Mouse (Mus musculus) hindbrain, embryonic 13.5 days (tissue): ENCODE measurements around the gene Pcx. TPM values are rescaled to one million over a fixed set of nuclear protein-coding genes. Genes with fewer than 3 reads are reported as not detected.

Experiments
- ATAC-seq: fragments of 200-750 bp; cut with Nextera tagmentation; 2 replicates; pipeline ENCODE4 v1.8.0; 2017; ENCODE audit warnings: moderate TSS enrichment; ENCODE audit not compliant: low FRiP score
- H3K27ac ChIP-seq: fragments of 300-500 bp; sonication (generic); 2 replicates; pipeline ENCODE4 v1.5.1; 2015; ENCODE audit warnings: inconsistent platforms, mild to moderate bottlenecking, moderate library complexity
- H3K27me3 ChIP-seq: fragments of 300-500 bp; sonication (generic); 2 replicates; pipeline ENCODE4 v1.6.1; 2015; ENCODE audit warnings: mild to moderate bottlenecking, inconsistent platforms
- H3K36me3 ChIP-seq: fragments of 300-500 bp; sonication (generic); 2 replicates; pipeline ENCODE4 v1.6.1; 2015; ENCODE audit warnings: mild to moderate bottlenecking, inconsistent platforms
- H3K4me1 ChIP-seq: fragments of 300-500 bp; sonication (generic); replicated peaks from 2 replicates; pipeline ENCODE4 v1.6.1; 2015; ENCODE audit warnings: inconsistent platforms
- H3K4me2 ChIP-seq: fragments of 300-500 bp; sonication (generic); 2 replicates; pipeline ENCODE4 v1.6.1; 2015; ENCODE audit warnings: inconsistent platforms, mild to moderate bottlenecking, moderate library complexity
- H3K4me3 ChIP-seq: fragments of 300-500 bp; sonication (generic); 2 replicates; pipeline ENCODE4 v1.5.1; 2015; ENCODE audit warnings: mild to moderate bottlenecking, inconsistent platforms
- H3K9ac ChIP-seq: fragments of 300-500 bp; sonication (generic); 2 replicates; pipeline ENCODE4 v1.6.1; 2015; ENCODE audit warnings: mild to moderate bottlenecking, inconsistent platforms
- H3K9me3 ChIP-seq: fragments of 300-500 bp; sonication (generic); 2 replicates; pipeline ENCODE4 v1.6.1; 2016; ENCODE audit warnings: inconsistent platforms
- WGBS: fragments of 180-500 bp; shearing (Covaris S2); methylation state at CpG from one replicate; pipeline ENCODE4 v1.1.7; 2015; 5-methylcytosine and 5-hydroxymethylcytosine counted together
- polyA plus RNA-seq: library from polyadenylated mRNA; unstranded; fragments of >200 nt; fragmentation: Nextera tagmentation; extraction: Ambion mirVana; gene quantifications from 2 replicates; pipeline ENCODE4 v1.2.1, GENCODE M21; 2015

The Pcx gene
- polyA plus RNA-seq, 1 experiment from 2014 or later = 24.3 TPM

DNA sequence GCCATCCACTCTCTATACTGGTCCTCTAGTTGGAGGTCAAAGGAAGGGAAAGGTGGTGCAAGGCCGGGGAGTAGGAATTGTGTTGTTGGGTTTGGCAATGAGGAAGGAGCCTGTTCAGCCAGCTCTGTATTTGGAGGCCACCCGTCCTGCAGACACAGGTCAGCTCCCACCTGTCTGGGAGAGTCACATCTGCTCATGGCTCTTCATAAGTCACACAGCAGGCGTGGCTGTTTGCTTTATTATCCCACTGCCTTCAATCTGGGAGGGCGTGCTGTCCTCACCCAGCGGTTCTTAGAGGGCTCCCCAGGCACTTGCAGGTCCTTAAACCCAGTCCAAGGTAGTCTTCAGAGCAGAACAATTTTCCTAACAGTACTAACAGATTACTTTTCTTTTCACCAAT, 49.9 kb downstream of the Pcx start:
- ATAC-seq = no peak
- no peaks in the 10 kb centered on the region for H3K27me3 ChIP-seq
- no peaks in the 10 kb centered on the region for H3K9me3 ChIP-seq
- 78% methylated on average over 5 of the region's 5 CpGs for WGBS
- H3K4me2 ChIP-seq = no peak overlapping the region
- H3K4me1 ChIP-seq = peaks cover 27% of the 10 kb centered on the region
- H3K36me3 ChIP-seq = no peaks in the 10 kb centered on the region
- H3K4me3 ChIP-seq = no peak overlapping the region
- H3K9ac ChIP-seq = no peak overlapping the region
- H3K27ac ChIP-seq = peak overlapping the region; percentile 70

GRCm38 (mm10) chr19:4565678-4566077, 55.4 kb downstream of the Pcx start:
- H3K4me2 ChIP-seq = no peak overlapping the region
- H3K9me3 ChIP-seq = no peaks in the 10 kb centered on the region
- H3K4me1 ChIP-seq = no peaks in the 10 kb centered on the region
- H3K4me3 ChIP-seq = no peak overlapping the region
- no peak for ATAC-seq
- no peaks in the 10 kb centered on the region for H3K27me3 ChIP-seq
- no peak overlapping the region for H3K9ac ChIP-seq
- 92% methylated on average over 5 of the region's 5 CpGs for WGBS
- H3K36me3 ChIP-seq = no peaks in the 10 kb centered on the region
- H3K27ac ChIP-seq = no peak overlapping the region

DNA sequence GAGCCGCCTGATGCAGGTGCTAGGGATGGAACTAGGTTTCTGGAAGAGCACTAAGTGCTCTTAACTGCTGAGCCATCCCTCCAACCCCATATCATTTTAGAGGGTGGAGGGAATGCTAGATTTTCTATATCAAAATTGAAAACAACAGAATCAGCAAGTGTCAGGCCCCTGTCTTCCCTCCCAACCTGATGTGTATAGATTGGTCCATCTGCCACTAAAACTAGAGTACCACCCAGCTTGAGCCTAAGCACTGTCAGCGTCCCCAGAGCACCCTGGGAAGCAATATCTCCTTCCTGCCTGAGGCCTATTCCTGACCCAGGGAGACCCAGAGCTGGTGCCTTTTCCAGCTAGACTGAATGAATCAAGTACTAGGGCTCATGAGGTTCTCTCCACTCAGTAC, 56.6 kb downstream of the Pcx start:
- no peaks in the 10 kb centered on the region for H3K9me3 ChIP-seq
- no peak overlapping the region for H3K4me2 ChIP-seq
- no peak for ATAC-seq
- no peaks in the 10 kb centered on the region for H3K36me3 ChIP-seq
- no peak overlapping the region for H3K9ac ChIP-seq
- H3K4me1 ChIP-seq = 0 out of 2 replicates have a peak, but pooled peaks cover 5% of the 10 kb centered on the region
- H3K27me3 ChIP-seq = no peaks in the 10 kb centered on the region
- WGBS = 83% methylated on average over 2 of the region's 2 CpGs
- no peak overlapping the region for H3K27ac ChIP-seq
- H3K4me3 ChIP-seq = no peak overlapping the region

DNA sequence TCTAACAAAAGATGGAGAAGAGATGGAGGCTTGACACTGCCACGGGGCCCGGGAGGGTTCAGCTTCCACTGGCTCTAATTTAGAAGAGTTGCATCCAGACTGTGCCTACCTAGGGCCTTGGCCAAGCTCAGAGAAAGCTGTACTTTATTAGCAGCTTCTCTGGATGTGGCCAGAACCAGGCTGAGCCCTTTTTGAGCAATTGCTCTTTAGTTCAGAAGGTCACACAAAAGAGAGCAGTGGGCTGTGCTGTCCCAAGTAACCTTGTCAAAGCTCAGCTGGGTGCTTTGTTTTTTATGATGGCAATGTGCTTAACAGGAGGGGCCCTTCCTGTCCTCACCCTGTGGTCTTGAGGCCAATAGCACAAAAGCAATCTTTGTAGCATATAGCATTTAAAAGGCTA, 57.4 kb downstream of the Pcx start:
- H3K27ac ChIP-seq = no peak overlapping the region
- 0 out of 2 replicates have a peak, but pooled peaks cover 5% of the 10 kb centered on the region for H3K4me1 ChIP-seq
- no peak overlapping the region for H3K4me2 ChIP-seq
- WGBS = 80% methylated on average over 2 of the region's 2 CpGs
- ATAC-seq = no peak
- no peaks in the 10 kb centered on the region for H3K36me3 ChIP-seq
- no peak overlapping the region for H3K4me3 ChIP-seq
- no peak overlapping the region for H3K9ac ChIP-seq
- no peaks in the 10 kb centered on the region for H3K27me3 ChIP-seq
- H3K9me3 ChIP-seq = no peaks in the 10 kb centered on the region

GRCm38 (mm10) chr19:4568832-4569231, 58.6 kb downstream of the Pcx start:
- Histone ChIP-seq H3K9ac (no peak overlapping the region), H3K9me3 (no peaks in the 10 kb centered on the region), H3K27me3 (no peaks in the 10 kb centered on the region), H3K4me2 (no peak overlapping the region), H3K4me3 (no peak overlapping the region), H3K27ac (no peak overlapping the region), H3K36me3 (no peaks in the 10 kb centered on the region), H3K4me1 (0 out of 2 replicates have a peak, but pooled peaks cover 5% of the 10 kb centered on the region)
- ATAC-seq = no peak
- WGBS = 85% methylated on average over 4 of the region's 4 CpGs

DNA sequence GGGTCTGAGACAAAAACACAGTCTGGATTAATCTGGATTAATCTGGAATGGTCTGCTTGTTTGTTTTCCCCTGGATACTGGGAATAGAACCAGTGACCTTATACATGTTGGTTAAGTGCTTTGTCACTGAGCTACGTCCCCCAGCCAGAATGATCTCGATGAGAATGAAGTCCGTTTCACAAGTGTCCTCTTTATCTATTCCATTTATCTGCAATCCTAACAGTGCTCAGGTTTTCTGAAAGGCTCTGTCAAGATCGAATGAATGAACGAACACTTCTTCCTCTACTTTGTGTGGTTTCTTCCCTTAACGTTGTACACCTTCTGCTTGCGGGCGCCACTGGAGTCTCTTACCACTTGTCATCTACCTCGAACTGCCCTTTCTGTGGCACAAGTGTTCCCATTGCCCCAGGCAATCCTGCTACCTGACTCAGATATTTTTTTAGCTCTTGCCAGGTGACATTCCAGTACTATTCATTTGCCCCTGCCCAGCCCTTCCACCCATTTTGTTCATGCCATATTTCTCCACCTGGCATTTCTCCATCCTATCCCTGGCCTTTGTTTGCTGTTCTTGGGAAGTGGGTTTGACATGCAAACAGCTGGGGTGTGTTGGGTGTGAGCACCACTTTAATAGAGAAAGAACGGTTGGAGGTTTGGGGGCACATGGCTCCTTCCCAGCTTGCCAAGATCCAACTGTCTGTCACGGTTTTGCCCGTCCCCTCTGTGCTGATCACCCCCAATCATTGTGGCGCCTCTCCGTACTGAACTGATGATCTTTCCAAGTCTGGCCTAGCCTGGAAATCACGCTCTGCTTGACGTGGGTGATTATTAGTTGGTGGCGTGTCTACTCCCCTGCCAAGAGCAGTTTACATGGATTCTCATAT, 59.3 kb downstream of the Pcx start:
- 0 out of 2 replicates have a peak, but pooled peaks cover 5% of the 10 kb centered on the region for H3K4me1 ChIP-seq
- H3K27me3 ChIP-seq = no peaks in the 10 kb centered on the region
- no peaks in the 10 kb centered on the region for H3K36me3 ChIP-seq
- WGBS = 86% methylated on average over 17 of the region's 17 CpGs
- H3K9me3 ChIP-seq = no peaks in the 10 kb centered on the region
- no peak overlapping the region for H3K9ac ChIP-seq
- H3K4me2 ChIP-seq = no peak overlapping the region
- ATAC-seq = no peak
- H3K27ac ChIP-seq = no peak overlapping the region
- H3K4me3 ChIP-seq = no peak overlapping the region

- 86% methylated on average over 11 of the region's 11 CpGs for WGBS
- Histone ChIP-seq H3K27ac (no peak overlapping the region), H3K36me3 (no peaks in the 10 kb centered on the region), H3K4me3 (no peak overlapping the region), H3K27me3 (no peaks in the 10 kb centered on the region), H3K9me3 (no peaks in the 10 kb centered on the region), H3K4me1 (0 out of 2 replicates have a peak, but pooled peaks cover 5% of the 10 kb centered on the region), H3K4me2 (no peak overlapping the region), H3K9ac (no peak overlapping the region)
- ATAC-seq = no peak
These were observed 60.0 kb downstream of the Pcx start for GRCm38 (mm10) chr19:4570237-4570613.

- Histone ChIP-seq H3K9ac (no peak overlapping the region), H3K27ac (no peak overlapping the region), H3K9me3 (no peaks in the 10 kb centered on the region), H3K27me3 (no peaks in the 10 kb centered on the region), H3K4me1 (0 out of 2 replicates have a peak, but pooled peaks cover 5% of the 10 kb centered on the region), H3K36me3 (no peaks in the 10 kb centered on the region), H3K4me3 (no peak overlapping the region), H3K4me2 (no peak overlapping the region)
- WGBS = 88% methylated on average over 6 of the region's 6 CpGs
- no peak for ATAC-seq
These were observed 60.5 kb downstream of the Pcx start for GRCm38 (mm10) chr19:4570815-4571214.

DNA sequence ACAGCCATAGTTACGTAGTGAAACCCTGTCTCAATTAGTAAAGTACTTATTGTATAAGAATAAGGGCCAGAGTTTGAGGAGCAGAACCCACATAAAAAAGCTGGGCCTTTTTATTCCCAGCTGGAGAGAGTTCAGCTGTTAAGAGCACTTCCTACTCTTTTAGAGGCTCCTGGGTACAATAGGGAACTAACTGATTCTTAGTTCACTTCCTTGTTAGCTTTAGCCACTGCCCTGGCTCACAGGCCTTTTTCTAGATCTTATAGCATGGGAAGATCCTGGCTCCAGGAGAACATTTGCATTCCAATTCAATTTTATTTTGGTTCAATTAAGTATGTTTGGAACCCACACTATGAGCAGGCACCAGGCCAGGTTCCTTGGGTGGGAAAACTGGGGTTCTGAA, 61.4 kb downstream of the Pcx start:
- H3K27ac ChIP-seq = peak overlapping the region; percentile 1; the same call in 1 of the 2 replicates
- ATAC-seq = no peak
- WGBS = 66% methylated on average over 1 of the region's 1 CpGs

GRCm38 (mm10) chr19:4572061-4572460, 61.8 kb downstream of the Pcx start:
- Histone ChIP-seq H3K27me3 (no peaks in the 10 kb centered on the region), H3K36me3 (no peaks in the 10 kb centered on the region), H3K9ac (no peak overlapping the region), H3K27ac (0 out of 2 replicates have a peak overlapping the region, but pooled peaks have one; percentile 1), H3K4me2 (no peak overlapping the region), H3K4me1 (0 out of 2 replicates have a peak, but pooled peaks cover 5% of the 10 kb centered on the region), H3K9me3 (no peaks in the 10 kb centered on the region), H3K4me3 (no peak overlapping the region)
- WGBS = 57% methylated on average over 4 of the region's 4 CpGs
- no peak for ATAC-seq

More for the DNA sequence above, 61.4 kb downstream of the Pcx start:
- Histone ChIP-seq H3K4me3 (no peak overlapping the region), H3K36me3 (no peaks in the 10 kb centered on the region), H3K4me2 (no peak overlapping the region), H3K4me1 (0 out of 2 replicates have a peak, but pooled peaks cover 5% of the 10 kb centered on the region), H3K27me3 (no peaks in the 10 kb centered on the region), H3K9ac (no peak overlapping the region), H3K9me3 (no peaks in the 10 kb centered on the region)

DNA sequence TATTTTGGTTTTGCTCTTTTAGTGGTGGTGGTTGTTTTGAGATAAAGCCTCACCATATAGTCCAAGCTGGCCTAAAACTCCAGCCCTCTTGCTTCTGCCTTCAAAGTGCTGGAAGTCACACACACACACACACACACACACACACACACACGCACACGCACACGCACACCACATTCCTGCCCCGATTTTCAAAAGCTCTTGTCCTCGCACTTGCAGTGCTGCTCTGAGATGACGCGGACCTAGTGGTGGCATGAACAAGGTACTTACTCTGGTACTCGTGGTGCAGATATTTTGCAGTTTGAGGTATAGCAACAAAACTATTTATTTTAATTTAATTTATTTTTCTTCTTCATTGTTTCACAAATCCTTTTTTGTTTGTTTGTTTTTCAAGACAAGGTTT, 62.2 kb downstream of the Pcx start:
- ATAC-seq = no peak
- Histone ChIP-seq H3K9ac (no peak overlapping the region), H3K9me3 (no peaks in the 10 kb centered on the region), H3K4me1 (0 out of 2 replicates have a peak, but pooled peaks cover 5% of the 10 kb centered on the region), H3K36me3 (no peaks in the 10 kb centered on the region), H3K4me2 (no peak overlapping the region), H3K27me3 (no peaks in the 10 kb centered on the region), H3K27ac (no peak overlapping the region), H3K4me3 (no peak overlapping the region)
- WGBS = 83% methylated on average over 8 of the region's 8 CpGs

DNA sequence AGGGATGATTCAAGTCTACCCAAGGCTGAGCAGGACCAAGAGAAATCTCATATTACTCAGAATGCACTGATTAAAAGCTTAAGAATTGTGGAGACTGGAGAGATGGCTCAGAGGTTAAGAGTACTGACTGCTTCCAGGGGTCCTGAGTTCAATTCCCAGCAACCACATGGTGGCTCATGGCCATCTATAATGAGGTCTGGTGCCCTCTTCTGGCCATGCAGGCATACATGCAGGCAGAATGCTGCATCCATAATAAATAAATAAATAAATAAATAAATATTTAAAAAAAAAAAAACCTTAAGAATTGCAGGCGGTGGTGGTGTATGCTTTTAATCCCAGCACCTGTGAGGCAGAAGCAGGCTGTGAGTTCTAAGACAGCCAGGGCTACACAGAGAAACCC, 63.0 kb downstream of the Pcx start:
- H3K4me1 ChIP-seq = 0 out of 2 replicates have a peak, but pooled peaks cover 5% of the 10 kb centered on the region
- no peak for ATAC-seq
- no peak overlapping the region for H3K9ac ChIP-seq
- H3K9me3 ChIP-seq = no peaks in the 10 kb centered on the region
- no peak overlapping the region for H3K4me3 ChIP-seq
- no peak overlapping the region for H3K27ac ChIP-seq
- no peak overlapping the region for H3K4me2 ChIP-seq
- WGBS = 92% methylated on average over 1 of the region's 1 CpGs
- no peaks in the 10 kb centered on the region for H3K27me3 ChIP-seq
- no peaks in the 10 kb centered on the region for H3K36me3 ChIP-seq

DNA sequence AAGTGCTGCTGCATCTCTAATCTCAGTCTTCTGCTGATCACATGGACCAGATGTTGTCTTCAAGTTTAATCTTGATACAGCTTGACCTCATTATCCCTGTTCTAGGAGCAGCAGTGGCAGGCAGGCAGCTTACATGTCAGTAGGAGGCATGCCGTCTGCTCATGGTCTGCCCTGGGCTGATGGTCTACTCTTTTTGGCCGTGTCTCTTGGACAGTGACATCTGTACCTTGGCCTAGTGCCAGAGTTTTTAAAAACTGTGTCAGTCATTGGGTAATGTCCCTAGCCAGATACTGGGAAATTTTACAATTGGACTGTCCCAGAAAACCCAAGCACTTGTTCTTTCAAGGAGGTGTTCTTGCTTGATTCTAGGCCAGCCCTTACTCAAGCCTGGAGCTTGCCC, 68.5 kb downstream of the Pcx start:
- Histone ChIP-seq H3K4me2 (no peak overlapping the region), H3K27ac (no peak overlapping the region), H3K4me3 (no peak overlapping the region), H3K9me3 (no peaks in the 10 kb centered on the region), H3K27me3 (no peaks in the 10 kb centered on the region), H3K9ac (no peak overlapping the region), H3K36me3 (no peaks in the 10 kb centered on the region), H3K4me1 (no peaks in the 10 kb centered on the region)
- 90% methylated on average over 2 of the region's 2 CpGs for whole genome bisulfite sequencing
- no peak for ATAC-seq
